Mouse (Mus musculus) MEL (cell line): Measurements from ENCODE around the gene Col2a1.

ENCODE experiments used
- ELF1 ChIP-seq: IDR thresholded peaks from 2 replicates; pipeline ENCODE4 v1.6.1; 2014; ENCODE audit warnings: low read depth, mild to moderate bottlenecking, inconsistent platforms, low read length, improper control_type of control experiment, moderate library complexity
- EP300 ChIP-seq, 2 experiments: IDR thresholded peaks; 2 replicates each; pipeline ENCODE4 v1.6.1; 2011; ENCODE audit warnings: improper control_type of control experiment in 2 of 2, low read length in 2 of 2, low read depth in 1 of 2, mild to moderate bottlenecking in 1 of 2
- MYB ChIP-seq: IDR thresholded peaks from 2 replicates; pipeline ENCODE4 v1.6.1; 2011; ENCODE audit warnings: mild to moderate bottlenecking, low read depth, low read length, improper control_type of control experiment
- POLR2A ChIP-seq, 2 experiments: IDR thresholded peaks; 2 replicates each; pipeline ENCODE4 v1.6.1; 2011 to 2012; ENCODE audit warnings: low read length in 2 of 2, mild to moderate bottlenecking in 2 of 2, control low read depth in 1 of 2, improper control_type of control experiment in 1 of 2, low read depth in 1 of 2, moderate library complexity in 1 of 2; ENCODE audit not compliant: control insufficient read depth in 1 of 2, insufficient read depth in 1 of 2, poor library complexity in 1 of 2
- ZC3H11A ChIP-seq: IDR thresholded peaks from 2 replicates; pipeline ENCODE4 v1.6.1; 2012; ENCODE audit warnings: low read depth, mild to moderate bottlenecking, inconsistent platforms, low read length, improper control_type of control experiment

GRCm38 (mm10) chr15:98005181-98005580 lies 686 bp upstream of the Col2a1 start:
- TF ChIP-seq POLR2A (IDR thresholded peaks at IDR 0.05; ENCODE audit: control insufficient read depth in 1 of 2, insufficient read depth in 1 of 2, low read depth in 1 of 2, low read length in 2 of 2, poor library complexity in 1 of 2) (no peak), EP300 (IDR thresholded peaks at IDR 0.05; ENCODE audit: low read depth in 1 of 2, low read length in 2 of 2) (no peak), ZC3H11A (no peak), ELF1 (no peak), MYB (no peak)
